Mouse (Mus musculus): ENCODE results near the gene Ap3b1.

The Ap3b1 gene

GRCm38 (mm10) chr13:94454131-94454530 lies 95.4 kb downstream of the Ap3b1 start:
- no peak for DNase-seq

GRCm38 (mm10) chr13:94459143-94459542 lies 100.4 kb downstream of the Ap3b1 start:
- DNase-seq, result no peak

DNA sequence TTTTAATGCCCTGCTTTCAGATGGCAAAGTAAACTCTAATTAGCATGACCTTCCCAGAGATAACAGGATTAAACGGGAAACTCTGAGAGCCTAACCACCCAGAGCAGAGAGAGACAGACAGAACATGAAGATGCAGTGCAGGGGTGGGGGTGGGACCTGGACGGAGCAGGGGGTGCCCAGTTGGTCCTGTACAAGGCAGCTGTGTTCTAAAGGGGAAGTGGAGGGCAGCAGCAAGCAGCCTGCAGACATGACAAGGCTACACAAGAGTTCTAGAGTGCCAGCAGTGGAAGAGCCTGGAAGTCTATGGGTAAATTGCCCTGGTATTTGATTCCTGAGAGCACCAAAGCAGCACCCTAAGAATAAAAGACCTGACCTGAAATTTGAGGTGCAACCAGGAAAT lies 105.5 kb downstream of the Ap3b1 start:
- DNase-seq, result no peak

DNA sequence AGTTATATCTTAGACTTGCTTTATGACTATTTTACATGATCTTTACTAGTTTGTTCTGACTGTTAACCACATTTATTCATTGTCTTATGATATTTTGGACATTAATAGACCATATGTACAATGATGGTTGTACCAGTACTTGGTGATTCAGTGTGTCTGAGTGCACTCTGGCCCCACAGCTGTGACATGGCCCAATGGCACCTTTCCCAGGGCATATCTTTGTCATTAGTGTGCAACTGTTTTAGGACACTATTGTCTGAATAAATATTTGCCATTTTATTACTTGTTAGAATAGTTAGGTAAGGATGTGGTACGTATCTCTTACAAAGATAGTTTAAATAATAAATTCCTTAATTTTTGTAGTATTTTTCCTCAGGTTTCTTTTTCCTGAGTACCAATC lies 109.8 kb downstream of the Ap3b1 start:
- no peak for DNase-seq

- no peak for DNase-seq
Measured at GRCm38 (mm10) chr13:94471009-94471672, 112.4 kb downstream of the Ap3b1 start.

DNA sequence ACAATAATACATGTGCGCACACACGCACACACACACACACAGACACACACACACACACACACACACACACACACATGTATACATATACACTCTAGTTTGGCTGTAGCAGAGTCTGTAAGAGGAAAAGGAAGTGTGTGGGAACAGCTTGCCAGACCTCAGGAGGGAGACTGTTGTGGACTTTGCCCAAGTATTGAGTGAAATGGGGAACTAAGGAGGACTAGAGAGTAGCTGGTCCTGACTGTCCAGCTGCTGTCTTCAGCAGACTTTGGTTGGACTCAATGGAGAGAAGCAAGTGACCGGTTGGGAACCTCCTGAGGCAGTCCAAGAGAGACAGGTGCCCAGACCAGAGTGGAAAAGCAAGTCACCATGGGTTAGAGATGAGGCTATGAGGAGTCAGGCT lies 117.4 kb downstream of the Ap3b1 start:
- no peak for DNase-seq

DNA sequence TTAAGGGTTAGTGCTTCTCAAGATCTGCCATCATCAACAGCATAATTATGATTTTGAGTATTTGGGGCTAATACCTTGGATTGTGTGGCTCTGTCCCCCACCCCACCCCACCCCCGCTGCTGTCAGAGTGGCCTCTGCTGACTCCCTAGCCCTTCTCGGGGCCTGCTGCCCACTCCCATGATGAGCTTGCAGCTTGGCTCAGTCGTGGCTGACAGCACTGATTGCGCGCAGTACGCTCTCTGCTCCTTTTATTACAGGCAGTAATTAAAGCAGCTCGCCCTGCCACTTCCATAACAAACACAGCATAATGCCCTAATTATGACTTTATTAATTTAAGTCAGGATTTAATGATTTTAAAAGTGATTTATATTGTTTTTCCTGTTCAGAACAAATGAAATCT lies 121.5 kb downstream of the Ap3b1 start:
- no peak for DNase-seq

DNA sequence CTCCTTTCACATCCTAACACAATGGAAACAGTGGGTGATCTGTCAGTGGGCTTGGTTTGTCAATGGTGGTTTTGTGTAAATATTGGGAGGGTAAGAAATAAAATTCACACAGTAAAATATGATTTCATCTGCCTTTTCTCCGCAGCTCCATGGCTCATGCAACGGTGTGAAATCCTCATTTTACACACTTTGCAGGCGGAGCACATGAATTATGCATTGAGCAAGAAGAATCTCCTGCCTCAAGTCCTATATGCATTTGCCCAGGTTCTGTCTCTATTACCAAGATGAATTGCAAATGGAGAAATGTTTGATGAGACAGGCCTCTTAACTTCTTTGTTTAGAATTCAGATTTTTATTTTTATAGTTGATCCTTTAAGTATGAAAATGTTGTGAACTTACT lies 131.9 kb downstream of the Ap3b1 start:
- no peak for DNase-seq

GRCm38 (mm10) chr13:94491159-94491558 lies 132.4 kb downstream of the Ap3b1 start:
- DNase-seq, result no peak

GRCm38 (mm10) chr13:94497521-94497920 lies 138.8 kb downstream of the Ap3b1 start:
- no peak for DNase-seq

DNA sequence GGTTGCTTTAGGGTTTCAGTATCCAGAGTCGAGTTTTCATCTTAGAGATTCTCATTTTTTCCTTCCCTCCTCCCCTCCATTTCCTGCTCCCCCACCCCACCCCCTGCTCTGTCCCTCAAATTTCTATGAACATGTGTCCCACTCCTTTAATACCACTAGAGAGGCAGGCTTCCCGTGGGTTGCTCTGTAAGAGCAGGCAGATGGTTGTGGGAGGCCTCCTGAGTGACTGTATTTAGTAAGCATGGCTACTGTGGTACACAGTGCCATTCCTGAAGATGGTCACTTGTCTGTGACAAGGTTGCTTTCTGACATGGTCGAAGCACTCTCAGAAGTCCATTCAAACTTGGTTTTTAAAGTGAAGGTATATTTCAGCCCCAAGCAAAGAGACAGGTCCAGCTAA lies 147.7 kb downstream of the Ap3b1 start:
- no peak for DNase-seq

DNA sequence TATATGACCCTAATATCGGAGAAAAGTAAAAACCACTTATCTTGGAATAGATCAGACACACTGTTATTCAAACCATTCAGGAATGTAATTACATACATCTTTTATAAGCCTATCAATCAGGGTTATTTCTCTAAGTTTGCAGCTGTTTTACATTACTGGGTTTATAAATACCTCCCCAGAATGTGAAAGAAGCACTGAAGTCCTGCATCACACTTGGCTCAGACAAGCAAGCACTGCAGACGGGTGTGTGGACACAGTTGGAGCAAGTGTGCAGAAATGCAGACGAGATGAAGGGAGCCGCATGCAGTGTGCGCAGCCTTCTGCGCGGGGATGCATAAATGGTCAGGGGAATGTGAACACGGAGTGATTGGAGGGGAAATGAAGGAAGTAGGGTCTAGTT lies 149.6 kb downstream of the Ap3b1 start:
- DNase-seq, result no peak

GRCm38 (mm10) chr13:94513157-94513767 lies 154.5 kb downstream of the Ap3b1 start:
- no peak for DNase-seq

DNA sequence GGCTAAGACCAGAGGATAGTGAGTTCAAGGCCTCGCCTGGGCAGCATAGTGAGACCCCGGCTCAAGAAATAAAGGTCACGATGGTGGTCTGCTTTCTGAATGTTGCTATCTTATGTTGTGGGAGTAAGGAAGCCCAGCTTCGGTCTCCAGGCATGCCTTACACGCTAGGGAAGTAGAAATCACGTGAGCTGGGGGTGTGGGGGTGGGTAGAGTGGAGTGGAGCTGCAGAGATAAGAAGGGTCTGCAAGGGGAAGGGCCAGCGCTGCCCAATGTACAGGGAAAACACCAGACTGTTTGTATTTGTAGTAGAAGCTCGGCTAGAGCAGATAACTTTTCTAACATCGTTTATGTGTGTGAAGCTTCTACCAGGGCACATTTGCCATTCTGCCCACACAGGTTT lies 155.1 kb downstream of the Ap3b1 start:
- DNase-seq, result no peak

DNA sequence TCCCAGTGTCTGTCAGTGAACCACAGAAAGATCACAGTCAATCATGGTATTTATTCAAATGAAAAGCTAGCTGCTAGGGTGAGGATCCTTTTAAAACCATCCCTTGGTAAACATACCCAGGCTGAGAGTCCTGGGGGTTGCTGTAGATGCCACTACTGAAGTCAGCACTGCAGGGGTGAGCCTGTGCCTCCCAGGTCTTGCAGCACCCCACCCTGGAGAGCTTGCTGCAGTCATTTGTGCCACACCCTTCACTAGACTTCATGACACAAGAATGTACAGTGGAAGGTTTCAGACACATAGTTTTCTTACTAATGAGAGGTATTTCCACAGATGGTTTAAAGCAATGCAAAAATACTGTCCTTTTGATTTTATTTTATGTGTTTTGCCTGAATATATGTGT lies 156.2 kb downstream of the Ap3b1 start:
- DNase-seq, result no peak

DNA sequence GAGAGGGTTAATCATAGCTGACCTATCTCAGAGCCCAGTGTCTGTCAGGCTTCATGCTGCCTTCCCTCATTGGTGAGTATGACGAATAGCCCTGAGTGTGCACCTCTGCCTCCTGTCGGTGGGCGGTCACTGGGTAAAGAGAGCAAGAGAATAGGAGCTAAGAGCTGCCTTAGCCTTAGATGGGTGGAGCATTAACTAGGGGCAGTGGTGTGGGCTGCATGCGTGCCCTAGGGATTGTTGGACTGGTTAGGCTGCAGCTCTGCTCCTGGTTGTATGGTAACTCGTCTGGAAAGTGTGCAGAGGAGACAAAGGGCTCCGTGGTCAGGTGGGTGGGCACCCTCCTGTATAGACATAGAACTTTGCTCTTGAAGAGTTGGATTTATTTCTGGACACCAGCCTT lies 157.8 kb downstream of the Ap3b1 start:
- no peak for DNase-seq

GRCm38 (mm10) chr13:94518176-94518575 lies 159.4 kb downstream of the Ap3b1 start:
- no peak for DNase-seq

GRCm38 (mm10) chr13:94519276-94519675 lies 160.5 kb downstream of the Ap3b1 start:
- DNase-seq, result no peak

DNA sequence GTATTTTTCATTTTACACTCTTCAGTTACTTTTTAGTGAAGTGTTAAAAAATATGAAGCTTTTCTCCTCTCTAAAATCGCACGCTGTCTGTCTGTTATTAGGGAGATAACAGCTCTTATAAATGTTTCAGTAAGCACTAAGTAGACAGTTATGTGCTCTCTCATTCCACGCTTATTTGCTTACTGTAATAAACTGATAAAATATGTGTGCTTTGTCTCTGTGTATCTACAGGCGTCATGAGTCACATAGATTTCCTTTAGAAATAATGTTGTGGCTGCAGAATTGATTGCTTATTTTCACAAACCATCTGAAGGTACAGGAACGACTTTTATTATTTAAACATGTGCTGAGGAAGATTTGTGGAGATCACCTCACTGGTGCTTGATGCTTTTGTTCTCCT lies 164.5 kb downstream of the Ap3b1 start:
- DNase-seq, result no peak

DNA sequence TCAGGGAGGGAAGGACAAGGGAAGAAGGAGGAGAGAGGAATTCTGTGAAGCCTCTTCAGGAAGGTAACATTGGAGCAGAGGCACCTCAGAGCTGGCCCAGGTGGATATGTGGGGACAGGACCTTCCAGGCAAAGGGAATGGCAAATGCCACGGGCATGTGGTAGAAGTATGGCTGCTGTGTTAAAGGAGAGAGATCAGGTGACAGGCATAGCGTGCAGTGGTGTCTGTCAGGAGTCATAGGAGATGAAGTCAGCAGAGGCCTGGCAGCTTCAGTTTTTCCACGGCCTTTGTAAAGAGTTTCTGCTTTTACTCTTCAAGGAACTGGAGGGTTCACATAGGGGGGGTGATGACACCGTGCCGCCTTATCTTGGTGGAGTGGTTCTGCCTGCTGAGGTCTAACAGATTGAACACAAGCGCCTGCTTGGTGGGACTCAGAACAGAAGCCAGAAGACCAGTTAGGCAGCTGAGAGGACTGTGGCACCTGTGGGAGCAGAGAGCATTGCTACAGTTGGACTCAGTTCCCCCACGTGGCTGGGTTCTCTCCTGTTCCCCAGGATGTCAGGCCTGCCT lies 166.0 kb downstream of the Ap3b1 start:
- DNase-seq, result no peak

DNA sequence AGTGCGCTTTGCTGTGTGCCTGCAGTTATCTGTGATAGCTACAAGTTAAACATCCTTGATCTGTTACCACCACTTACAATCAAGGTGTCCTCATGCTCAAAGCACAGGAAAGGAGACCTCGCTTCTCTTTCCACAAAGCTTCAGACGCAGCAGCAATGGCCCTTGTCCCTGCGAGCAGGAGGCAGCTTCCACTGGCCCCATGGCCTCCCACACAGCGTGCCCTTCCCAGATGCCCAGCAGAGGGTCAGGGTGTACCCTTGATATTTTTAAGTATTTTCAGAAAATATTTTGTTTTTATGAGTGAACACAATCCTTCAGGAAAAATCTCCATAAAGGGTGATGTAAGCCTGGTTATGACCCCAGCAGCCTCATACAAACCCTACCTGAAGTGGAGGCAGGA lies 170.4 kb downstream of the Ap3b1 start:
- DNase-seq, result no peak

DNA sequence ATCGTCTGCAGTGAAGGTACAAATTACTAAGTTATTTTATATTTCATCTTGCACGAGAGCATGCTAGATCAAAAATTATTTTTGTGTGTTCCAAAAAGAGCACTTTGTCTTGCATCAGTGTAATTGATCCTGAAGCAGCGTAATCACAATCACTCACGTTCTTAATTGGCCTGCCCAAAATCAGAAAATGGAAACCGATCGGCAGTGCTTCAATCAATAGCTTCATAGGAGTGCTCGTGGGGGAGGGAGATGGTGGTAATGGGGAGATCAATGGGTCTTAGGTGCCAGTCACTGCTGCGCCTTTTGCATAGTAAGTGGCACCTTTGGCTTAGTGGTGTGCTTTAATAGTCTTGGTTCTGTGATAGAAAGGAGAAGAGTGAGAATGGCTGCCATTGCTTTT lies 174.8 kb downstream of the Ap3b1 start:
- no peak for DNase-seq

- DNase-seq, result no peak
Measured at GRCm38 (mm10) chr13:94537336-94537735, 178.6 kb downstream of the Ap3b1 start.

DNA sequence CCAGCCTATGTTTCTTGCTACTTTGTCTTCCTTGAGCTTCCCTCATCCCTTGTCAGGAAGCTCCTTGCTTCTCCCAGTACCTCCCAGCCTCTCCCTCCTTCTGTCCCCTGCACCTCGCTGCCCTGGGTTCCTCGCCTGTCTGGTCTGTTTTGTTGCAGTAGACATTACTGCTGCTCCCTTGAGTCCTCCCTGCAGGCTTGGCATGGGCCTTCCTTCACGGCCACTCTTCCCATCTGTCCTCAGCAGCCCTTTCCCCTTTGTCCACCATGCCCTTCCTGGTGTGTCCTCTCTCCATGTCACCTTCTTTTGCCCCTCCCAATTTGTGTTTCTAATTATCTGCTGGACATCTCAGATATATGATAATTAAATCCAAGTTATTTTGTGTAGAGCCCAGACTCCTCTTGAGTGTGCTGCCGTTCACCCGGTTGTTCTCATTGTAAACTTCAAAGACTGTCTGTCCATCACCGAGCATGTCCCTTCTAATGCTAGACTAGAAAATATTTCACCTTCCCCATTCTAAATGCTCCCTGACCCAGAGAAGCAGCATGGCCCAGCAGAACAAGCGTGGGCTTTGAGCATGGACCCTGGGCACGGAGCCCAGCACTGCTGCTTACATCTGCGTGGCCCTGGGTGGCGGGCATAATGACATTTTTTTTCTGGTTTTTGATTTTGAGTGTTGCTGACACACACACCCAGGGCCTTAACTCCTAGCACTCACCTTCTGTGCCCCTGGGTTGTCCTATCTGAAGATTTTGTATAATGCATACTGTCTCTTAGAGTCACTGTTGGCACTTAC lies 181.3 kb downstream of the Ap3b1 start:
- no peak for DNase-seq

Measured in cerebellum, postnatal 36 days (tissue).